Mouse (Mus musculus) hindbrain, embryonic 12.5 days (tissue): ENCODE measurements around the gene Gpank1. TPM values are rescaled to one million over a fixed set of nuclear protein-coding genes. Genes with fewer than 3 reads are reported as not detected.

Experiments used
- ATAC-seq: fragments of 200-750 bp; cut with Nextera tagmentation; 2 replicates; pipeline ENCODE4 v1.8.0; 2017; ENCODE audit warnings: moderate TSS enrichment; ENCODE audit not compliant: low FRiP score
- H3K27ac ChIP-seq: fragments of 300-500 bp; sonication (generic); 2 replicates; pipeline ENCODE4 v1.5.1; 2016; ENCODE audit warnings: mild to moderate bottlenecking
- H3K27me3 ChIP-seq: fragments of 300-500 bp; sonication (generic); 2 replicates; pipeline ENCODE4 v1.6.1; 2016; ENCODE audit warnings: mild to moderate bottlenecking
- H3K36me3 ChIP-seq: fragments of 300-500 bp; sonication (generic); 2 replicates; pipeline ENCODE4 v1.6.1; 2016; ENCODE audit warnings: mild to moderate bottlenecking
- H3K4me1 ChIP-seq: fragments of 300-500 bp; sonication (generic); 2 replicates; pipeline ENCODE4 v1.6.1; 2016
- H3K4me2 ChIP-seq: fragments of 300-500 bp; sonication (generic); replicated peaks from 2 replicates; pipeline ENCODE4 v1.6.1; 2016; ENCODE audit warnings: mild to moderate bottlenecking
- H3K4me3 ChIP-seq: fragments of 300-500 bp; sonication (generic); 2 replicates; pipeline ENCODE4 v1.5.1; 2016; ENCODE audit warnings: mild to moderate bottlenecking
- H3K9ac ChIP-seq: fragments of 300-500 bp; sonication (generic); 2 replicates; pipeline ENCODE4 v1.6.1; 2016; ENCODE audit warnings: mild to moderate bottlenecking, moderate library complexity
- H3K9me3 ChIP-seq: fragments of 300-500 bp; sonication (generic); replicated peaks from 2 replicates; pipeline ENCODE4 v1.6.1; 2016; ENCODE audit warnings: mild to moderate bottlenecking
- WGBS: fragments of 180-500 bp; shearing (Covaris S2); methylation state at CpG from one replicate; pipeline ENCODE4 v1.1.7; 2016; 5-methylcytosine and 5-hydroxymethylcytosine counted together
- polyA plus RNA-seq: library from polyadenylated mRNA; unstranded; fragments of >200 nt; fragmentation: Nextera tagmentation; extraction: Ambion mirVana; gene quantifications from 2 replicates; pipeline ENCODE4 v1.2.1, GENCODE M21; 2016

The Gpank1 gene
- polyA plus RNA-seq, 1 experiment from 2014 or later, result 19.8 TPM

GRCm38 (mm10) chr17:35135591-35136320, 14.5 kb downstream of the Gpank1 start:
- peak overlapping the region; percentile 76 for H3K4me3 ChIP-seq
- H3K27ac ChIP-seq, result peak overlapping the region; percentile 96
- peaks cover 19% of the 10 kb centered on the region for H3K4me1 ChIP-seq
- H3K4me2 ChIP-seq, result peak overlapping the region; percentile 80
- H3K27me3 ChIP-seq, result no peaks in the 10 kb centered on the region
- H3K9ac ChIP-seq, result peak overlapping the region; percentile 77
- H3K9me3 ChIP-seq, result no peaks in the 10 kb centered on the region
- ATAC-seq, result peak; percentile 75
- under 1% methylated on average over 42 of the region's 43 CpGs for WGBS
- H3K36me3 ChIP-seq, result peaks cover 31% of the 10 kb centered on the region

- ATAC-seq, result no peak
- Histone ChIP-seq H3K36me3 (peaks cover 66% of the 10 kb centered on the region), H3K9me3 (no peaks in the 10 kb centered on the region), H3K27ac (no peak overlapping the region), H3K4me2 (no peak overlapping the region), H3K9ac (no peak overlapping the region), H3K4me1 (peaks cover 19% of the 10 kb centered on the region), H3K4me3 (no peak overlapping the region), H3K27me3 (no peaks in the 10 kb centered on the region)
- WGBS, result 96% methylated on average over 3 of the region's 3 CpGs
These were observed 18.0 kb downstream of the Gpank1 start for GRCm38 (mm10) chr17:35139269-35139668.

DNA sequence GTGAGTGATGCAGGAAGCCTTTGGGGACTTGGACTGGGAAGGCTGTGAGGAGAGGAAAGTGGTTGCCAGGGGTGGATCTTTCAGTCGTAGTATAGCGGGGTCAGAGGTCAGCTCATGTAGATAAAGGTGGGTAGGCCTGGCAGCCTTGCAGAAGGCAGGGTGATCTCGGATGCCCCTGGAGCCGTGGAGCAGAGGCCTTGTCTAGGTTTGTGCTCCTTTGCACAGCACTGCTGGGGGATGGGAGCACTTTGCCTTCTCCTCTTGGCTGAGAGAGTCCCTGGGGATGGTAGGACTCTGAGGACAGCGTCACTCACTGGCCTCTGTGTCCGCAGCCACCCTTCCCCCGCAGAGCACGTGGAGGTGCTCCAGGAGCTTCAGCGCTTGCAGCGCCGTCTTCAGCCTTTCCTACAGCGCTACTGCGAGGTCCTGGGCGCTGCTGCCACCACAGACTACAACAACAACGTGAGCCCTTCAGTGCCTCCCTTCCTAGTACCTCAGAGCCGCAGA, 19.3 kb downstream of the Gpank1 start:
- Histone ChIP-seq H3K4me2 (no peak overlapping the region), H3K9ac (no peak overlapping the region), H3K4me3 (no peak overlapping the region), H3K27ac (no peak overlapping the region), H3K4me1 (peaks cover 19% of the 10 kb centered on the region), H3K9me3 (no peaks in the 10 kb centered on the region), H3K36me3 (peaks cover 79% of the 10 kb centered on the region), H3K27me3 (no peaks in the 10 kb centered on the region)
- no peak for ATAC-seq
- WGBS, result 77% methylated on average over 16 of the region's 16 CpGs

GRCm38 (mm10) chr17:35141971-35142370, 20.7 kb downstream of the Gpank1 start:
- peaks cover 93% of the 10 kb centered on the region for H3K36me3 ChIP-seq
- no peak overlapping the region for H3K4me2 ChIP-seq
- 92% methylated on average over 6 of the region's 6 CpGs for WGBS
- no peak overlapping the region for H3K27ac ChIP-seq
- peaks cover 12% of the 10 kb centered on the region for H3K4me1 ChIP-seq
- H3K4me3 ChIP-seq, result no peak overlapping the region
- no peak overlapping the region for H3K9ac ChIP-seq
- H3K27me3 ChIP-seq, result no peaks in the 10 kb centered on the region
- H3K9me3 ChIP-seq, result no peaks in the 10 kb centered on the region
- no peak for ATAC-seq

DNA sequence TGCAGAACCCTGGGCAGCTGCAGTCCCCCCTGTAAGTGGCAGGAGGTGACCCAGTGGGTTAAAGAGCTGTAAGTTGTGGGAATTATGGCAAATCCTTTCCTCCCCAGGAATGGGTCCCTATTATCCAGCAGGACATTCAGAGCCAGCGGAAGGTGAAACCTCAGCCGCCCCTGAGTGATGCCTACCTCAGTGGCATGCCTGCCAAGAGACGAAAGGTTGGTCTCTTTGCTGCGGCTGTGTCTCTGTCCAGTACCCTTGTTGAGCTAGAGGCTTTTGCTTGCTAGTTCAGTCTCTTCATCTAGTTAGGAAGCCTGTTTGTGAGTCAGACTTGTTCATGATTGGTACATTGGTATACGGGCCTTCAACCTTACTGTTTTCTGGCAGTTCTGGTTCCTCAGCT, 24.9 kb downstream of the Gpank1 start:
- H3K27ac ChIP-seq, result peak overlapping the region; percentile 48; the same call in 1 of the 2 replicates
- H3K9me3 ChIP-seq, result no peaks in the 10 kb centered on the region
- no peaks in the 10 kb centered on the region for H3K4me1 ChIP-seq
- WGBS, result 94% methylated on average over 5 of the region's 5 CpGs
- no peak overlapping the region for H3K9ac ChIP-seq
- ATAC-seq, result no peak
- no peak overlapping the region for H3K4me2 ChIP-seq
- peaks cover 96% of the 10 kb centered on the region for H3K36me3 ChIP-seq
- H3K4me3 ChIP-seq, result no peak overlapping the region
- no peaks in the 10 kb centered on the region for H3K27me3 ChIP-seq

DNA sequence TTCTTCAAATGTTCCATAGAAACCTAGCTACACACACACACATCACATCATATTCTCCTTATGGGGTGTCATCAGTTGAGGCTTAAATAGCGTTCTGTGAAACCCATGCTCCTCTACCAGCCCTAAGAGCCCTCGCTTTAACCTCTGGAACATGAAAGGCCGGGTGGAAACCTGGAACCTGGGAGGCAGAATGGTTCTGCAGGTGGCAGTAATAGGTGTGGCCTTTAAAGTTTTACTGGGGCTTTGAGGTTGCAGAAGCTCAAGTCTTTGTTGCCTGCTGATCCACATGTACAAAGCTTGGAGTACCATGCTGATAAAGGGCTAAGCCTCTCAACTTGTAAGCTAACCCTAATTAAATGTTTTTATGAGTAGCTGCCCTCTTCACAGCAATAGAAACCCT, 26.1 kb downstream of the Gpank1 start:
- Histone ChIP-seq H3K9me3 (no peaks in the 10 kb centered on the region), H3K36me3 (peaks cover 96% of the 10 kb centered on the region), H3K4me1 (no peaks in the 10 kb centered on the region), H3K27me3 (no peaks in the 10 kb centered on the region), H3K27ac (0 out of 2 replicates have a peak overlapping the region, but pooled peaks have one; percentile 30), H3K4me2 (no peak overlapping the region), H3K4me3 (no peak overlapping the region), H3K9ac (no peak overlapping the region)
- WGBS, result 61% methylated on average over 3 of the region's 3 CpGs
- ATAC-seq, result no peak

GRCm38 (mm10) chr17:35147922-35148639, 26.8 kb downstream of the Gpank1 start:
- no peak overlapping the region for H3K4me2 ChIP-seq
- no peak for ATAC-seq
- H3K9ac ChIP-seq, result no peak overlapping the region
- H3K27me3 ChIP-seq, result no peaks in the 10 kb centered on the region
- 65% methylated on average over 5 of the region's 5 CpGs for WGBS
- no peak overlapping the region for H3K27ac ChIP-seq
- peaks cover 96% of the 10 kb centered on the region for H3K36me3 ChIP-seq
- H3K4me3 ChIP-seq, result no peak overlapping the region
- H3K9me3 ChIP-seq, result no peaks in the 10 kb centered on the region
- no peaks in the 10 kb centered on the region for H3K4me1 ChIP-seq

GRCm38 (mm10) chr17:35152121-35152520, 30.9 kb downstream of the Gpank1 start:
- Histone ChIP-seq H3K9me3 (no peaks in the 10 kb centered on the region), H3K4me3 (no peak overlapping the region), H3K27ac (no peak overlapping the region), H3K36me3 (peaks cover 96% of the 10 kb centered on the region), H3K9ac (no peak overlapping the region), H3K4me2 (no peak overlapping the region), H3K27me3 (no peaks in the 10 kb centered on the region), H3K4me1 (no peaks in the 10 kb centered on the region)
- WGBS, result 98% methylated on average over 4 of the region's 4 CpGs
- ATAC-seq, result no peak

GRCm38 (mm10) chr17:35153077-35153476, 31.8 kb downstream of the Gpank1 start:
- H3K27me3 ChIP-seq, result no peaks in the 10 kb centered on the region
- H3K9ac ChIP-seq, result no peak overlapping the region
- WGBS, result 92% methylated on average over 9 of the region's 9 CpGs
- no peak for ATAC-seq
- no peak overlapping the region for H3K4me3 ChIP-seq
- no peaks in the 10 kb centered on the region for H3K4me1 ChIP-seq
- H3K27ac ChIP-seq, result no peak overlapping the region
- no peaks in the 10 kb centered on the region for H3K9me3 ChIP-seq
- peaks cover 98% of the 10 kb centered on the region for H3K36me3 ChIP-seq
- no peak overlapping the region for H3K4me2 ChIP-seq

GRCm38 (mm10) chr17:35153931-35154330, 32.7 kb downstream of the Gpank1 start:
- Histone ChIP-seq H3K27me3 (no peaks in the 10 kb centered on the region), H3K4me1 (no peaks in the 10 kb centered on the region), H3K9me3 (no peaks in the 10 kb centered on the region), H3K36me3 (peaks cover 98% of the 10 kb centered on the region), H3K9ac (no peak overlapping the region), H3K4me2 (no peak overlapping the region), H3K4me3 (no peak overlapping the region), H3K27ac (no peak overlapping the region)
- WGBS, result 93% methylated on average over 4 of the region's 4 CpGs
- no peak for ATAC-seq

- Histone ChIP-seq H3K36me3 (peaks cover 98% of the 10 kb centered on the region), H3K27me3 (no peaks in the 10 kb centered on the region), H3K4me1 (no peaks in the 10 kb centered on the region), H3K4me2 (no peak overlapping the region), H3K27ac (no peak overlapping the region; the same call in 1 of the 2 replicates), H3K9me3 (no peaks in the 10 kb centered on the region), H3K4me3 (no peak overlapping the region), H3K9ac (no peak overlapping the region)
- no peak for ATAC-seq
- WGBS, result 76% methylated on average over 7 of the region's 7 CpGs
These were observed 33.4 kb downstream of the Gpank1 start for GRCm38 (mm10) chr17:35154616-35155015.

DNA sequence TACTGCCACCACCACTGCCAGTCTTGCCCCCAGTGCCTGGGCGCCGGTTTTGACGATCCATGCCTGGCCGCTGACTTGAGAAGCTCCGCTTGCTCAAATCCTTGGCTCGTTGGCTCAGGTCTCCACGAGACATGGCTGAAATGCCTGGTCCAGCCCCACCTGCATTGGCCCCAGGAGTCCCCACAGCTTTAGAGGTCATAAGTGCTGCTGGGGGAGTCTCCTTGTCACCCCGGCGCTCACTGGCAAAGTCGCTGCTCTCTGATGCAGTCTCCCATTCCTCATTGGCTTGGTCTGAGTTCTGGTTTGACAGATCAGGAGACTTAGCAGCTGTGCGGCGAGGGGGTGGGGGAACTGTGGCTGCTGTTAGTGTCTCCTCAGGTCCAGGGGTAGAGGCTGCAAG, 34.2 kb downstream of the Gpank1 start:
- H3K27me3 ChIP-seq, result no peaks in the 10 kb centered on the region
- H3K36me3 ChIP-seq, result peaks cover 98% of the 10 kb centered on the region
- 96% methylated on average over 12 of the region's 12 CpGs for WGBS
- no peak overlapping the region for H3K4me2 ChIP-seq
- H3K27ac ChIP-seq, result no peak overlapping the region
- H3K9ac ChIP-seq, result no peak overlapping the region
- H3K9me3 ChIP-seq, result no peaks in the 10 kb centered on the region
- no peak overlapping the region for H3K4me3 ChIP-seq
- H3K4me1 ChIP-seq, result no peaks in the 10 kb centered on the region
- ATAC-seq, result no peak
